Mouse (Mus musculus): ENCODE measurements around the gene D10Jhu81e. TPM values are rescaled to one million over a fixed set of nuclear protein-coding genes. Genes with fewer than 3 reads are reported as not detected.
"Not testable (repeated sequence)": the region's sequence is repeated elsewhere in the genome, so short reads cannot be mapped to it uniquely, and the experiment has no call there.

Gene D10Jhu81e
- total RNA-seq (2015; ENCODE audit: low replicate concordance) (13.6 and 14.6 TPM in 2 replicates), total RNA-seq (2017; ENCODE audit: low replicate concordance) (11.8 and 18.5 TPM in 2 replicates)

GRCm38 (mm10) chr10:78169281-78170042, at the start of gene D10Jhu81e:
Gene D10Jhu81e (minus strand): TSS chr10:78169782.
- peak; percentile 93 for ATAC-seq (replicated peaks; ENCODE audit: low FRiP score, poor library complexity, severe bottlenecking)

GRCm38 (mm10) chr10:78218576-78218975, 49.0 kb upstream of the D10Jhu81e start:
- ATAC-seq (replicated peaks; ENCODE audit: low FRiP score, poor library complexity, severe bottlenecking) = no peak

- ATAC-seq (replicated peaks; ENCODE audit: low FRiP score, poor library complexity, severe bottlenecking) = peak; percentile 92
Observed at GRCm38 (mm10) chr10:78216376-78217083, 46.9 kb upstream of the D10Jhu81e start.

GRCm38 (mm10) chr10:78214371-78214770, 44.8 kb upstream of the D10Jhu81e start:
- no peak for ATAC-seq (replicated peaks; ENCODE audit: low FRiP score, poor library complexity, severe bottlenecking)

- 0 out of 2 replicates have a peak, but pooled peaks have one; percentile 29 for ATAC-seq (replicated peaks; ENCODE audit: low FRiP score, poor library complexity, severe bottlenecking)
Observed at GRCm38 (mm10) chr10:78211311-78211710, 41.7 kb upstream of the D10Jhu81e start.

GRCm38 (mm10) chr10:78201182-78201581, 31.6 kb upstream of the D10Jhu81e start:
- ATAC-seq (replicated peaks; ENCODE audit: low FRiP score, poor library complexity, severe bottlenecking) = peak; percentile 75

- ATAC-seq (replicated peaks; ENCODE audit: low FRiP score, poor library complexity, severe bottlenecking) = no peak
Observed at GRCm38 (mm10) chr10:78192933-78193332, 23.4 kb upstream of the D10Jhu81e start.

- ATAC-seq (replicated peaks; ENCODE audit: low FRiP score, poor library complexity, severe bottlenecking) = not testable (repeated sequence)
Observed at GRCm38 (mm10) chr10:78186076-78186475, 16.5 kb upstream of the D10Jhu81e start.

- ATAC-seq (replicated peaks; ENCODE audit: low FRiP score, poor library complexity, severe bottlenecking) = peak; percentile 52; the same call in 1 of the 2 replicates
Observed at GRCm38 (mm10) chr10:78185381-78185725, 15.8 kb upstream of the D10Jhu81e start.

GRCm38 (mm10) chr10:78184531-78185380, 15.2 kb upstream of the D10Jhu81e start, which contains the start of gene Pwp2:
Gene Pwp2 (minus strand): TSS chr10:78185149.
- peak; percentile 91 for ATAC-seq (replicated peaks; ENCODE audit: low FRiP score, poor library complexity, severe bottlenecking)

- ATAC-seq (replicated peaks; ENCODE audit: low FRiP score, poor library complexity, severe bottlenecking) = no peak
Observed at GRCm38 (mm10) chr10:78183577-78183976, 14.0 kb upstream of the D10Jhu81e start.

- no peak for ATAC-seq (replicated peaks; ENCODE audit: low FRiP score, poor library complexity, severe bottlenecking)
Observed at GRCm38 (mm10) chr10:78182321-78182720, 12.7 kb upstream of the D10Jhu81e start.

GRCm38 (mm10) chr10:78174474-78174873, 4.9 kb upstream of the D10Jhu81e start:
- no peak for ATAC-seq (replicated peaks; ENCODE audit: low FRiP score, poor library complexity, severe bottlenecking)

- no peak for ATAC-seq (replicated peaks; ENCODE audit: low FRiP score, poor library complexity, severe bottlenecking)
Observed at GRCm38 (mm10) chr10:78171581-78171980, 2.0 kb upstream of the D10Jhu81e start.

GRCm38 (mm10) chr10:78171057-78171456, 1.5 kb upstream of the D10Jhu81e start:
- ATAC-seq (replicated peaks; ENCODE audit: low FRiP score, poor library complexity, severe bottlenecking) = no peak

- ATAC-seq (replicated peaks; ENCODE audit: low FRiP score, poor library complexity, severe bottlenecking) = no peak
Observed at GRCm38 (mm10) chr10:78170445-78170844, 863 bp upstream of the D10Jhu81e start.

GRCm38 (mm10) chr10:78168792-78169191, 790 bp downstream of the D10Jhu81e start:
- no peak for ATAC-seq (replicated peaks; ENCODE audit: low FRiP score, poor library complexity, severe bottlenecking)

GRCm38 (mm10) chr10:78167775-78168174, 1.8 kb downstream of the D10Jhu81e start:
- no peak for ATAC-seq (replicated peaks; ENCODE audit: low FRiP score, poor library complexity, severe bottlenecking)

- ATAC-seq (replicated peaks; ENCODE audit: low FRiP score, poor library complexity, severe bottlenecking) = no peak
Observed at GRCm38 (mm10) chr10:78167333-78167732, 2.2 kb downstream of the D10Jhu81e start.
